In the genomic region with DNA sequence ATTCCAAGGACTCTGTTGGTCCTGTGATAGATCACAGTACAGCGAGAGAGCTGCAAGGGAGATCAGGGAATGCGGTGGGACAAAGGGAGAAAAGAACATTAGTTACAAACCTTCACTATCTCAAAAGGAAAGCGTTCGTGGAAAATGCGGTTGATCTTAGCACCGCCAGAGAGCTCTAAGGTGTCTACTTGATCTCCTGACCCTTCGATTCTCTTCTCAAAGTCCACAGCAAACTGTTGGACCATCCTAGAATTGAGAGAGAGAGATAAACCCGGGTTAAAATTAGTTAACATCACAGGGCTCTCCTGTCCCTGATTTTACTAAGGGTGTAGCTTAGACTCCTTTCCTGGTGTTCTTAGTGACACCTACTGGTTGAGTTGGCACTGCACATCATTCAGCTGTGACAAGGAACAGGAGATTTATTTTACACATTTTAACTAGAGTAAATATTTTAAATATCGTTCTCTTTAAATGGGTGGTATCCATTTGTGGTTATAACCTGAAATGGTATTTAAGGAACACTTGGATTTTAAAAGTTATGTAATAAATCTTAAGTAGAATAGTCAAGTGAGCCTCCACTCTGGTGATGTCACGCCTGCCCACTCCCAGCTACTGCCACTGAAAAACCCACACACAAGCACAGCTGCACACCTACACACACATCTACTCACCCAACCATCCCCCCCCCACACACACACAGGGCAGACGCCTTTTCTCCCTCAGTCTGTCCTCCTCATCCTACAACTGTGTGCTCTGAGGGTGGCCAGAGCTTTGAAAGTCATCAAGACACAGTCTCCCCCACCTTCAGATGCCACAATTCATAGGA, we compare ENCODE assay signal across 8 mouse cellular contexts.
DNase-seq lines count a peak whose midpoint lies in the region; ATAC-seq and TF ChIP-seq lines count a peak whose summit lies in the region.

No protein-coding gene starts in this region.

- H3K27me3 ChIP-seq in MEL (ENCODE audit: control insufficient read depth in 1 of 2, insufficient read depth in 2 of 2, low read length in 2 of 2) = peaks cover 3 to 6% of the 10 kb centered on the region in 2 experiments
- H3K27me3 ChIP-seq in hindbrain, embryonic 14.5 days (ENCODE audit: control insufficient read depth, insufficient read depth, low read length) = no peaks in the 10 kb centered on the region
- no peaks in the 10 kb centered on the region for H3K27me3 ChIP-seq in limb, embryonic 10.5 days (ENCODE audit: low read depth, poor library complexity, severe bottlenecking)
- no peaks in the 10 kb centered on the region for H3K27me3 ChIP-seq in midbrain, embryonic 16.5 days (ENCODE audit: control insufficient read depth, insufficient read depth, low read depth, low read length)

- DNase-seq in cerebellum, adult 9-10 months = peak; percentile 46
- DNase-seq in cerebellum, postnatal 4 days (ENCODE audit: low spot score in 2 of 2) = no peak
- peak; percentile 57 for DNase-seq in MEL (ENCODE audit: low read depth, low spot score)
- DNase-seq in hindbrain, embryonic 14.5 days (ENCODE audit: low spot score) = peak; percentile 86
- no peak for DNase-seq in limb, embryonic 10.5 days (ENCODE audit: low spot score)
- DNase-seq in frontal cortex, postnatal 36 days (ENCODE audit: low spot score in 2 of 2) = no peak

- TF ChIP-seq POLR2A in MEL (IDR thresholded peaks at IDR 0.05; ENCODE audit: control insufficient read depth in 1 of 2, insufficient read depth in 1 of 2, low read depth in 1 of 2, low read length in 2 of 2, poor library complexity in 1 of 2) = no peak
- TF ChIP-seq POLR2A in embryonic fibroblast, embryonic 13.5 days (IDR thresholded peaks at IDR 0.05; ENCODE audit: low read depth, low read length) = no peak

- no peak overlapping the region for H3K4me3 ChIP-seq in MEL (ENCODE audit: control insufficient read depth in 1 of 2, insufficient read depth in 1 of 2, low read depth in 2 of 2, low read length in 2 of 2)
- no peak overlapping the region for H3K4me3 ChIP-seq in embryonic fibroblast, embryonic 13.5 days (ENCODE audit: insufficient read depth, low read length)
- no peak overlapping the region for H3K4me3 ChIP-seq in hindbrain, embryonic 14.5 days (replicated peaks; ENCODE audit: low read length)
- no peak overlapping the region for H3K4me3 ChIP-seq in limb, embryonic 10.5 days
- H3K4me3 ChIP-seq in midbrain, embryonic 16.5 days (ENCODE audit: low read depth, low read length) = no peak overlapping the region

- no peak overlapping the region for H3K27ac ChIP-seq in MEL (ENCODE audit: control insufficient read depth, low read depth, low read length)
- H3K27ac ChIP-seq in embryonic fibroblast, embryonic 13.5 days (ENCODE audit: insufficient read depth, low read length) = peak overlapping the region; percentile 91
- H3K27ac ChIP-seq in hindbrain, embryonic 14.5 days = no peak overlapping the region
- H3K27ac ChIP-seq in limb, embryonic 10.5 days = peak overlapping the region; percentile 88
- no peak overlapping the region for H3K27ac ChIP-seq in midbrain, embryonic 16.5 days (ENCODE audit: low read length)

- H3K9ac ChIP-seq in MEL (ENCODE audit: control insufficient read depth, low read depth, low read length, poor library complexity, severe bottlenecking) = no peak overlapping the region
- peak overlapping the region; percentile 48; the same call in 1 of the 2 replicates for H3K9ac ChIP-seq in hindbrain, embryonic 14.5 days
- 0 out of 2 replicates have a peak overlapping the region, but pooled peaks have one; percentile 36 for H3K9ac ChIP-seq in midbrain, embryonic 16.5 days (ENCODE audit: low read depth, low read length)

- no peaks in the 10 kb centered on the region for H3K79me2 ChIP-seq in MEL (ENCODE audit: control insufficient read depth, insufficient read depth, low read length, poor library complexity)

- peak overlapping the region; percentile 33 for H3K4me2 ChIP-seq in hindbrain, embryonic 14.5 days (replicated peaks)
- peak overlapping the region; percentile 19; the same call in 1 of the 2 replicates for H3K4me2 ChIP-seq in midbrain, embryonic 16.5 days (ENCODE audit: low read length)

- peak; percentile 91 for ATAC-seq in hindbrain, embryonic 14.5 days (ENCODE audit: low FRiP score)
- ATAC-seq in midbrain, embryonic 16.5 days = peak; percentile 96

- TF ChIP-seq EP300 in MEL (IDR thresholded peaks at IDR 0.05; ENCODE audit: low read depth in 1 of 2, low read length in 2 of 2) = no peak

- peak; percentile 71 for TF ChIP-seq RAD21 in MEL (IDR thresholded peaks at IDR 0.05; ENCODE audit: low read depth, low read length)

- H3K9me3 ChIP-seq in MEL (replicated peaks; ENCODE audit: insufficient read depth, low read length) = no peaks in the 10 kb centered on the region
- no peaks in the 10 kb centered on the region for H3K9me3 ChIP-seq in hindbrain, embryonic 14.5 days (ENCODE audit: control insufficient read depth, low read length)
- no peaks in the 10 kb centered on the region for H3K9me3 ChIP-seq in limb, embryonic 10.5 days (replicated peaks)
- no peaks in the 10 kb centered on the region for H3K9me3 ChIP-seq in midbrain, embryonic 16.5 days (replicated peaks; ENCODE audit: control insufficient read depth, low read length, poor library complexity, severe bottlenecking)

- WGBS in hindbrain, embryonic 14.5 days = 29% methylated on average over 11 of the region's 11 CpGs
- 44% methylated on average over 11 of the region's 11 CpGs for WGBS in limb, embryonic 10.5 days
- 27% methylated on average over 11 of the region's 11 CpGs for WGBS in midbrain, embryonic 16.5 days

- peak; percentile 47 to 71 (median 70) for TF ChIP-seq CTCF in MEL (IDR thresholded peaks at IDR 0.05 in 2 of 3, conservative IDR thresholded peaks at IDR 0.05 in 1 of 3; ENCODE audit: control insufficient read depth in 1 of 3, insufficient read depth in 1 of 3, low read depth in 2 of 3, low read length in 3 of 3, poor library complexity in 1 of 3, severe bottlenecking in 1 of 3)
- no peak for TF ChIP-seq CTCF in embryonic fibroblast, embryonic 13.5 days (IDR thresholded peaks at IDR 0.05; ENCODE audit: borderline replicate concordance, insufficient read depth, low read length)

- H3K4me1 ChIP-seq in MEL (ENCODE audit: control insufficient read depth in 1 of 2, insufficient read depth in 2 of 2, low read length in 2 of 2) = no peaks in the 10 kb centered on the region
- peaks cover 2% of the 10 kb centered on the region; the same call in 1 of the 2 replicates for H3K4me1 ChIP-seq in embryonic fibroblast, embryonic 13.5 days (ENCODE audit: control insufficient read depth, insufficient read depth, low read length)
- H3K4me1 ChIP-seq in hindbrain, embryonic 14.5 days (replicated peaks; ENCODE audit: control insufficient read depth, insufficient read depth, low read length) = no peaks in the 10 kb centered on the region; the same call in 1 of the 2 replicates
- peaks cover 27% of the 10 kb centered on the region for H3K4me1 ChIP-seq in limb, embryonic 10.5 days
- 0 out of 2 replicates have a peak, but pooled peaks cover 2% of the 10 kb centered on the region for H3K4me1 ChIP-seq in midbrain, embryonic 16.5 days (ENCODE audit: control insufficient read depth, insufficient read depth, low read length)

- no peaks in the 10 kb centered on the region for H3K36me3 ChIP-seq in MEL (ENCODE audit: control insufficient read depth in 1 of 2, insufficient read depth in 2 of 2, low read length in 2 of 2)
- H3K36me3 ChIP-seq in hindbrain, embryonic 14.5 days (replicated peaks; ENCODE audit: control insufficient read depth, insufficient read depth) = peaks cover 16% of the 10 kb centered on the region
- H3K36me3 ChIP-seq in limb, embryonic 10.5 days = no peaks in the 10 kb centered on the region
- H3K36me3 ChIP-seq in midbrain, embryonic 16.5 days (ENCODE audit: control insufficient read depth, insufficient read depth, low read length) = peaks cover 6% of the 10 kb centered on the region; the same call in 1 of the 2 replicates

TF ChIP-seq in MEL, 35 proteins besides CTCF, POLR2A, EP300 and RAD21:
- no peak for TF ChIP-seq NRF1 (IDR thresholded peaks at IDR 0.05; ENCODE audit: insufficient read depth, low read depth, low read length, poor library complexity, severe bottlenecking)
- TF ChIP-seq ELF1 (IDR thresholded peaks at IDR 0.05; ENCODE audit: low read depth, low read length) = no peak
- peak; percentile 66 for TF ChIP-seq SMC3 (IDR thresholded peaks at IDR 0.05; ENCODE audit: low read depth, low read length)
- no peak for TF ChIP-seq ZNF384 (IDR thresholded peaks at IDR 0.05; ENCODE audit: low read depth, low read length)
- TF ChIP-seq MYB (IDR thresholded peaks at IDR 0.05; ENCODE audit: low read depth, low read length) = no peak
- no peak for TF ChIP-seq POLR2AphosphoS2 (IDR thresholded peaks at IDR 0.05; ENCODE audit: low read length)
- no peak for TF ChIP-seq MEF2A (IDR thresholded peaks at IDR 0.05; ENCODE audit: extremely low read depth, insufficient replicate concordance, low read depth, low read length, poor library complexity, severe bottlenecking)
- no peak for TF ChIP-seq USF1 (IDR thresholded peaks at IDR 0.05; ENCODE audit: low read depth, low read length)
- no peak for TF ChIP-seq ETS1 (IDR thresholded peaks at IDR 0.05; ENCODE audit: low read depth, low read length)
- peak; percentile 61 for TF ChIP-seq ZC3H11A (IDR thresholded peaks at IDR 0.05; ENCODE audit: low read depth, low read length)
- no peak for TF ChIP-seq NELFE (IDR thresholded peaks at IDR 0.05; ENCODE audit: low read depth, low read length)
- no peak for TF ChIP-seq CHD1 (IDR thresholded peaks at IDR 0.05; ENCODE audit: low read depth, low read length)
- TF ChIP-seq E2F4 (IDR thresholded peaks at IDR 0.05; ENCODE audit: borderline replicate concordance, low read depth, low read length) = no peak
- no peak for TF ChIP-seq CHD2 (IDR thresholded peaks at IDR 0.05; ENCODE audit: low read length)
- no peak for TF ChIP-seq TBP (IDR thresholded peaks at IDR 0.05; ENCODE audit: low read depth, low read length)
- TF ChIP-seq USF2 (IDR thresholded peaks at IDR 0.05; ENCODE audit: borderline replicate concordance in 1 of 2, insufficient read depth in 1 of 2, low read depth in 1 of 2, low read length in 2 of 2) = no peak

Comparison
In these comparisons a context has a peak if more than half of its experiments do, and no peak if none do; other contexts are left out.
1. DNase-seq: peak in cerebellum, adult 9-10 months (single experiment), MEL (single experiment) and hindbrain, embryonic 14.5 days (single experiment); none in cerebellum, postnatal 4 days (0 of 2), limb, embryonic 10.5 days (single experiment) and frontal cortex, postnatal 36 days (0 of 2).
2. H3K27ac ChIP-seq: peak in embryonic fibroblast, embryonic 13.5 days (single experiment) and limb, embryonic 10.5 days (single experiment); none in MEL (single experiment), hindbrain, embryonic 14.5 days (single experiment) and midbrain, embryonic 16.5 days (single experiment).